Mouse (Mus musculus) left cerebral cortex, adult 18-20 months (tissue): Measurements from ENCODE around the gene Ano1. TPM values are rescaled to one million over a fixed set of nuclear protein-coding genes. Genes with fewer than 3 reads are reported as not detected.

Source experiments
- DNase-seq, 2 experiments: peaks; one replicate each; pipeline ENCODE4 v3.0.0; 2021 to 2022; ENCODE audit warnings: low spot score in 2 of 2, mixed read lengths in 1 of 2
- total RNA-seq, 2 experiments: library from RNA; stranded (reverse); gene quantifications; 2 replicates each; pipeline ENCODE4 v1.2.3; 2021

Gene Ano1
- total RNA-seq, 2 experiments from 2014 or later, result 2.5 to 4.1 TPM

GRCm38 (mm10) chr7:144647547-144647946 is 104.2 kb downstream of the Ano1 start:
- no peak for DNase-seq

- DNase-seq, result no peak
These were observed 111.0 kb downstream of the Ano1 start for GRCm38 (mm10) chr7:144640817-144641216.

GRCm38 (mm10) chr7:144636000-144636399 is 115.8 kb downstream of the Ano1 start:
- DNase-seq, result no peak

GRCm38 (mm10) chr7:144634875-144635274 is 116.9 kb downstream of the Ano1 start:
- DNase-seq, result no peak

- no peak for DNase-seq
These were observed 117.3 kb downstream of the Ano1 start for GRCm38 (mm10) chr7:144634450-144634849.

GRCm38 (mm10) chr7:144632321-144632720 is 119.5 kb downstream of the Ano1 start:
- no peak for DNase-seq

- no peak for DNase-seq
These were observed 121.2 kb downstream of the Ano1 start for GRCm38 (mm10) chr7:144630622-144631021.

GRCm38 (mm10) chr7:144628334-144628915 is 123.3 kb downstream of the Ano1 start:
- no peak for DNase-seq

GRCm38 (mm10) chr7:144627606-144628333 is 124.0 kb downstream of the Ano1 start:
- DNase-seq, result no peak

- no peak for DNase-seq
These were observed 125.7 kb downstream of the Ano1 start for GRCm38 (mm10) chr7:144626042-144626441.

- DNase-seq, result peak; percentile 12 to 32
These were observed 130.8 kb downstream of the Ano1 start for GRCm38 (mm10) chr7:144620721-144621681.

- DNase-seq, result no peak
These were observed 131.5 kb downstream of the Ano1 start for GRCm38 (mm10) chr7:144620315-144620714.

GRCm38 (mm10) chr7:144615343-144615742 is 136.4 kb downstream of the Ano1 start:
- DNase-seq, result no peak

- no peak for DNase-seq
These were observed 138.9 kb downstream of the Ano1 start for GRCm38 (mm10) chr7:144612829-144613228.

- DNase-seq, result no peak
These were observed 139.4 kb downstream of the Ano1 start for GRCm38 (mm10) chr7:144612351-144612750.

- DNase-seq, result no peak
These were observed 140.2 kb downstream of the Ano1 start for GRCm38 (mm10) chr7:144611595-144611994.

GRCm38 (mm10) chr7:144609568-144609967 is 142.2 kb downstream of the Ano1 start:
- no peak for DNase-seq

- DNase-seq, result no peak
These were observed 143.9 kb downstream of the Ano1 start for GRCm38 (mm10) chr7:144607862-144608261.

GRCm38 (mm10) chr7:144604735-144605134 is 147.0 kb downstream of the Ano1 start:
- DNase-seq, result no peak

GRCm38 (mm10) chr7:144604291-144604690 is 147.5 kb downstream of the Ano1 start:
- no peak for DNase-seq

GRCm38 (mm10) chr7:144600333-144600900 is 151.4 kb downstream of the Ano1 start:
- DNase-seq, result no peak
